Mouse (Mus musculus) kidney, adult 2 months (tissue): ENCODE data around the gene Wdr95. TPM values are rescaled to one million over a fixed set of nuclear protein-coding genes. Genes with fewer than 3 reads are reported as not detected.

ENCODE experiments used
- DNase-seq: peaks from one replicate; pipeline ENCODE4 v3.0.0; 2021
- H3K27ac ChIP-seq: fragments of 200-500 bp; 2 replicates; pipeline ENCODE4 v1.5.1; 2012; ENCODE audit warnings: low read depth, low read length, control low read depth, inconsistent platforms; ENCODE audit not compliant: insufficient read depth
- H3K27me3 ChIP-seq: fragments of 200-500 bp; replicated peaks from 2 replicates; pipeline ENCODE4 v1.6.1; 2012; ENCODE audit warnings: mild to moderate bottlenecking, moderate library complexity, low read length, inconsistent platforms; ENCODE audit not compliant: control insufficient read depth, insufficient read depth
- H3K36me3 ChIP-seq: fragments of 200-500 bp; 2 replicates; pipeline ENCODE4 v1.6.1; 2012; ENCODE audit warnings: mild to moderate bottlenecking, moderate library complexity, low read length, inconsistent platforms; ENCODE audit not compliant: control insufficient read depth, insufficient read depth
- H3K4me1 ChIP-seq: fragments of 200-500 bp; 2 replicates; pipeline ENCODE4 v1.6.1; 2011; ENCODE audit warnings: low read length; ENCODE audit not compliant: control insufficient read depth, insufficient read depth
- H3K4me3 ChIP-seq: fragments of 200-500 bp; 2 replicates; pipeline ENCODE4 v1.5.1; 2011; ENCODE audit warnings: mild to moderate bottlenecking, low read depth, low read length, control low read depth; ENCODE audit not compliant: insufficient read depth
- CTCF ChIP-seq: fragments of 200-500 bp; conservative IDR thresholded peaks from 2 replicates; pipeline ENCODE4 v1.5.1; 2011; ENCODE audit warnings: low read depth, mild to moderate bottlenecking, control low read depth, low read length, moderate library complexity, mixed read lengths; ENCODE audit not compliant: insufficient read depth, insufficient read length
- POLR2A ChIP-seq: fragments of 200-500 bp; IDR thresholded peaks from one replicate; pipeline ENCODE4 v1.6.1; 2011; ENCODE audit warnings: low read depth, low read length, control low read depth
- WGBS: fragments of 180-500 bp; shearing (Covaris S2); methylation state at CpG from one replicate; pipeline ENCODE4 v1.1.7; 2018; 5-methylcytosine and 5-hydroxymethylcytosine counted together
- polyA plus RNA-seq: library from polyadenylated mRNA; depleted of rRNA; stranded (reverse); fragments of >200 nt; gene quantifications from 2 replicates; pipeline ENCODE4 v1.2.3, GENCODE M21; 2012; rRNA removed

Gene Wdr95
- polyA plus RNA-seq, result 0.03 TPM in 1 of 2 replicates, not detected in the other

GRCm38 (mm10) chr5:149527999-149528729 lies at the start of gene Wdr95:
TSS of gene Wdr95 (plus strand) at chr5:149528679.
- H3K4me3 ChIP-seq, result no peak within 1 kb of the TSS
- no peaks in the 10 kb centered on the region for H3K27me3 ChIP-seq
- no peak within 1 kb of the TSS for H3K27ac ChIP-seq
- no peaks in the 10 kb centered on the region for H3K36me3 ChIP-seq
- H3K4me1 ChIP-seq, result no peaks in the 10 kb centered on the region
- DNase-seq, result peak; percentile 60
- WGBS, result 32% methylated on average over 29 of the region's 29 CpGs
- TF ChIP-seq CTCF, result no peak
- TF ChIP-seq POLR2A, result no peak

- Histone ChIP-seq H3K4me3 (no peak overlapping the region), H3K27ac (no peak overlapping the region), H3K27me3 (no peaks in the 10 kb centered on the region), H3K4me1 (no peaks in the 10 kb centered on the region), H3K36me3 (no peaks in the 10 kb centered on the region)
- no peak for DNase-seq
- WGBS, result 90% methylated on average over 7 of the region's 7 CpGs
- TF ChIP-seq POLR2A (no peak), CTCF (no peak)
These were observed 46.6 kb upstream of the Wdr95 start for GRCm38 (mm10) chr5:149481920-149482319.

- Histone ChIP-seq H3K27ac (no peak overlapping the region), H3K36me3 (no peaks in the 10 kb centered on the region), H3K27me3 (no peaks in the 10 kb centered on the region), H3K4me3 (no peak overlapping the region), H3K4me1 (no peaks in the 10 kb centered on the region)
- DNase-seq, result peak; percentile 2
- TF ChIP-seq CTCF (peak; percentile 28), POLR2A (no peak)
- 71% methylated on average over 12 of the region's 12 CpGs for WGBS
These were observed 45.0 kb upstream of the Wdr95 start for GRCm38 (mm10) chr5:149483321-149484052.

GRCm38 (mm10) chr5:149484270-149484669 lies 44.2 kb upstream of the Wdr95 start:
- H3K4me1 ChIP-seq, result no peaks in the 10 kb centered on the region
- no peak overlapping the region for H3K27ac ChIP-seq
- no peak overlapping the region for H3K4me3 ChIP-seq
- no peaks in the 10 kb centered on the region for H3K27me3 ChIP-seq
- no peak for DNase-seq
- TF ChIP-seq POLR2A, result no peak
- WGBS, result 33% methylated on average over 12 of the region's 12 CpGs
- no peaks in the 10 kb centered on the region for H3K36me3 ChIP-seq

GRCm38 (mm10) chr5:149485447-149485846 lies 43.0 kb upstream of the Wdr95 start:
- 93% methylated on average over 6 of the region's 6 CpGs for WGBS
- no peak for TF ChIP-seq CTCF
- TF ChIP-seq POLR2A, result no peak
- Histone ChIP-seq H3K27ac (no peak overlapping the region), H3K4me3 (no peak overlapping the region), H3K27me3 (no peaks in the 10 kb centered on the region), H3K4me1 (no peaks in the 10 kb centered on the region), H3K36me3 (no peaks in the 10 kb centered on the region)
- DNase-seq, result no peak

GRCm38 (mm10) chr5:149488360-149489021 lies 40.0 kb upstream of the Wdr95 start:
- H3K27ac ChIP-seq, result no peak overlapping the region
- H3K4me1 ChIP-seq, result no peaks in the 10 kb centered on the region
- no peaks in the 10 kb centered on the region for H3K27me3 ChIP-seq
- WGBS, result 45% methylated on average over 11 of the region's 11 CpGs
- H3K4me3 ChIP-seq, result no peak overlapping the region
- DNase-seq, result peak; percentile 2
- TF ChIP-seq CTCF (no peak), POLR2A (no peak)
- H3K36me3 ChIP-seq, result no peaks in the 10 kb centered on the region

GRCm38 (mm10) chr5:149489136-149489535 lies 39.3 kb upstream of the Wdr95 start:
- no peak overlapping the region for H3K27ac ChIP-seq
- no peaks in the 10 kb centered on the region for H3K36me3 ChIP-seq
- H3K4me3 ChIP-seq, result no peak overlapping the region
- no peaks in the 10 kb centered on the region for H3K4me1 ChIP-seq
- WGBS, result 83% methylated on average over 11 of the region's 11 CpGs
- no peaks in the 10 kb centered on the region for H3K27me3 ChIP-seq
- TF ChIP-seq POLR2A (no peak), CTCF (no peak)
- no peak for DNase-seq
